23 mouse cellular contexts compared by ENCODE assay signal in genomic region chr8:81370607-81371006, GRCm38 (mm10). TPM values are rescaled to one million over a fixed set of nuclear protein-coding genes. Genes with fewer than 3 reads are reported as not detected.
DNase-seq lines count a peak whose midpoint lies in the region; ATAC-seq lines count a peak whose summit lies in the region.
"Had no signal": no experiment of that assay in that cellular context is flagged by ENCODE, and none has a peak within 500 bp of the region (broad histone marks: within the 10 kb centered on the region; RNA-seq: fewer than 3 reads in every experiment).

No protein-coding gene starts in this region.

- no peak for DNase-seq in hindbrain, embryonic 11.5 days (ENCODE audit: low spot score)
- no peak for DNase-seq in hindbrain, embryonic 10.5 days (ENCODE audit: low spot score)
- DNase-seq in neural tube, embryonic 10.5 days (ENCODE audit: extremely low spot score, low spot score) = no peak
- no peak for DNase-seq in left cerebral cortex, adult 9 months (ENCODE audit: low spot score in 2 of 2)
- DNase-seq: adrenal gland, adult 2 months; adrenal gland, postnatal 10 days; adrenal gland, postnatal 25 days; B cell, adult 2 months; cerebellum, adult 11 months; cerebellum, adult 18-20 months; cerebellum, adult 8-10 months; cerebellum, adult 9-11 months; cerebellum, postnatal 14 days; cerebellum, postnatal 36 days had no signal

- no peak overlapping the region for H3K4me3 ChIP-seq in hindbrain, embryonic 11.5 days (ENCODE audit: low read depth, low read length)
- H3K4me3 ChIP-seq in hindbrain, embryonic 10.5 days = no peak overlapping the region
- no peak overlapping the region for H3K4me3 ChIP-seq in neural tube, embryonic 12.5 days
- H3K4me3 ChIP-seq: embryonic facial prominence, embryonic 13.5 days; embryonic facial prominence, embryonic 15.5 days; erythroblast, embryonic 14.5 days; forebrain, embryonic 10.5 days; forebrain, embryonic 12.5 days had no signal

- WGBS in hindbrain, embryonic 11.5 days = 59% methylated on average over 5 of the region's 5 CpGs
- 64% methylated on average over 5 of the region's 5 CpGs for WGBS in hindbrain, embryonic 10.5 days
- 46% methylated on average over 5 of the region's 5 CpGs for WGBS in neural tube, embryonic 12.5 days

- peak; percentile 36; the same call in 1 of the 2 replicates for ATAC-seq in hindbrain, embryonic 11.5 days (ENCODE audit: low FRiP score)
- ATAC-seq in neural tube, embryonic 12.5 days (ENCODE audit: low FRiP score, low read depth) = peak; percentile 44; the same call in 1 of the 2 replicates
- ATAC-seq: CD4-positive, CD25-positive, alpha-beta regulatory T cell, adult 4 months; forebrain, embryonic 14.5 days; forebrain, embryonic 16.5 days had no signal

- H3K36me3 ChIP-seq in hindbrain, embryonic 11.5 days (ENCODE audit: control insufficient read depth, insufficient read depth, low read length) = no peaks in the 10 kb centered on the region
- no peaks in the 10 kb centered on the region for H3K36me3 ChIP-seq in hindbrain, embryonic 10.5 days
- H3K36me3 ChIP-seq in neural tube, embryonic 12.5 days = no peaks in the 10 kb centered on the region
- H3K36me3 ChIP-seq: embryonic facial prominence, embryonic 13.5 days; embryonic facial prominence, embryonic 15.5 days; forebrain, embryonic 10.5 days; forebrain, embryonic 12.5 days had no signal

- H3K9me3 ChIP-seq in hindbrain, embryonic 11.5 days (ENCODE audit: control insufficient read depth, low read length) = no peaks in the 10 kb centered on the region
- no peaks in the 10 kb centered on the region for H3K9me3 ChIP-seq in hindbrain, embryonic 10.5 days
- H3K9me3 ChIP-seq in neural tube, embryonic 12.5 days = no peaks in the 10 kb centered on the region
- H3K9me3 ChIP-seq: embryonic facial prominence, embryonic 13.5 days; embryonic facial prominence, embryonic 15.5 days; forebrain, embryonic 10.5 days; forebrain, embryonic 12.5 days had no signal

- no peak overlapping the region for H3K27ac ChIP-seq in hindbrain, embryonic 11.5 days (ENCODE audit: low read depth, low read length)
- H3K27ac ChIP-seq in hindbrain, embryonic 10.5 days = no peak overlapping the region
- H3K27ac ChIP-seq in neural tube, embryonic 12.5 days = no peak overlapping the region
- H3K27ac ChIP-seq: embryonic facial prominence, embryonic 13.5 days; embryonic facial prominence, embryonic 15.5 days; forebrain, embryonic 10.5 days; forebrain, embryonic 12.5 days had no signal

- no peak overlapping the region for H3K9ac ChIP-seq in hindbrain, embryonic 11.5 days (ENCODE audit: low read depth, low read length)
- H3K9ac ChIP-seq in neural tube, embryonic 12.5 days = no peak overlapping the region
- H3K9ac ChIP-seq: embryonic facial prominence, embryonic 13.5 days; embryonic facial prominence, embryonic 15.5 days; forebrain, embryonic 12.5 days had no signal

- H3K27me3 ChIP-seq in hindbrain, embryonic 11.5 days (ENCODE audit: control insufficient read depth, insufficient read depth, low read length) = no peaks in the 10 kb centered on the region
- H3K27me3 ChIP-seq in hindbrain, embryonic 10.5 days (ENCODE audit: insufficient read depth, poor library complexity, severe bottlenecking) = no peaks in the 10 kb centered on the region
- no peaks in the 10 kb centered on the region for H3K27me3 ChIP-seq in neural tube, embryonic 12.5 days (replicated peaks)
- H3K27me3 ChIP-seq: embryonic facial prominence, embryonic 13.5 days; embryonic facial prominence, embryonic 15.5 days; forebrain, embryonic 12.5 days had no signal

- no peaks in the 10 kb centered on the region for H3K4me1 ChIP-seq in hindbrain, embryonic 11.5 days (replicated peaks; ENCODE audit: control insufficient read depth, insufficient read depth, low read length)
- H3K4me1 ChIP-seq in hindbrain, embryonic 10.5 days (replicated peaks) = 0 out of 2 replicates have a peak, but pooled peaks cover 4% of the 10 kb centered on the region
- peaks cover 4% of the 10 kb centered on the region; the same call in 1 of the 2 replicates for H3K4me1 ChIP-seq in neural tube, embryonic 12.5 days
- H3K4me1 ChIP-seq: embryonic facial prominence, embryonic 13.5 days; embryonic facial prominence, embryonic 15.5 days; forebrain, embryonic 10.5 days; forebrain, embryonic 12.5 days had no signal

- H3K4me2 ChIP-seq in hindbrain, embryonic 11.5 days (replicated peaks; ENCODE audit: low read depth, low read length) = no peak overlapping the region
- H3K4me2 ChIP-seq in neural tube, embryonic 12.5 days (replicated peaks) = no peak overlapping the region
- H3K4me2 ChIP-seq: embryonic facial prominence, embryonic 13.5 days; embryonic facial prominence, embryonic 15.5 days; forebrain, embryonic 12.5 days had no signal

RNA-seq across cellular contexts. Expression of gene Inpp4b, which starts 28.3 kb away (rescaled TPM):
- 3.5 and 7.0 TPM in 2 replicates for polyA plus RNA-seq in hindbrain, embryonic 11.5 days (2014; fragmentation: Nextera tagmentation; extraction: Ambion mirVana)
- polyA plus RNA-seq in hindbrain, embryonic 10.5 days (2016; fragmentation: Nextera tagmentation; extraction: Ambion mirVana) = 3.0 and 3.9 TPM in 2 replicates
- polyA plus RNA-seq in neural tube, embryonic 12.5 days (2016; fragmentation: Nextera tagmentation; extraction: Ambion mirVana) = 5.2 and 5.6 TPM in 2 replicates
- polyA plus RNA-seq: erythroblast, embryonic 14.5 days had no signal
